Comparison of ENCODE assay signal across 28 mouse cellular contexts in the genomic region with DNA sequence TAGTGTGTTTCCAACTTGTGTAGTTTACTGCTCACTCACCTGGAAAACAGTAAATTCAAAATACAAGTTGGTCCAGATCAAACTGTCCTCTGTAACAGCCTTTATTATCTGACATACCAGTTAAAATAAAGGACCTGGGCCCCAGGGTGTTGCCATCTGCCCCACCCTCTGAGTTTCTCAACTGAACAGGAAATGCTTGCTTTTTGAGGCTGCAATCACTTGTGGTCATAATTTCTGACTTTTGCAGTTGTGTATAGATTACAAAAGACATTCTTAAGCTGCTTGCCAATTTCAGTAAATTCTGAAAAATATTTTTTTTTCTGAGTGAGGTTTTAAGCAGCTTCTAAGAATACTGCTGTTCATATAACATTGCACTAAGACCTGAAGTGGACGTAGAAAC. TPM values are rescaled to one million over a fixed set of nuclear protein-coding genes. Genes with fewer than 3 reads are reported as not detected.
DNase-seq lines count a peak whose midpoint lies in the region; ATAC-seq and TF ChIP-seq lines count a peak whose summit lies in the region.
"Had no signal": no experiment of that assay in that cellular context is flagged by ENCODE, and none has a peak within 500 bp of the region (broad histone marks: within the 10 kb centered on the region; RNA-seq: fewer than 3 reads in every experiment).

No protein-coding gene starts in this region.

- peak overlapping the region; percentile 42 for H3K9ac ChIP-seq in MEL (ENCODE audit: control insufficient read depth, low read depth, low read length, poor library complexity, severe bottlenecking)
- H3K9ac ChIP-seq in liver, embryonic 16.5 days (ENCODE audit: low read depth, low read length): 0 out of 2 replicates have a peak overlapping the region, but pooled peaks have one; percentile 21
- H3K9ac ChIP-seq: limb, embryonic 12.5 days; lung, embryonic 14.5 days had no signal

- H3K4me1 ChIP-seq in MEL (ENCODE audit: control insufficient read depth in 1 of 2, insufficient read depth in 2 of 2, low read length in 2 of 2): peaks cover 17 to 19% of the 10 kb centered on the region in 2 experiments
- peaks cover 9% of the 10 kb centered on the region for H3K4me1 ChIP-seq in liver, embryonic 16.5 days (ENCODE audit: control insufficient read depth, low read depth, low read length)
- H3K4me1 ChIP-seq: limb, embryonic 12.5 days had no signal

- H3K4me3 ChIP-seq in MEL (ENCODE audit: control insufficient read depth in 1 of 2, insufficient read depth in 1 of 2, low read depth in 2 of 2, low read length in 2 of 2): peak overlapping the region in 1 of 2 experiments; percentile 7; a peak in 1 of 4 replicates
- no peak overlapping the region for H3K4me3 ChIP-seq in liver, embryonic 16.5 days (ENCODE audit: low read depth, low read length)
- H3K4me3 ChIP-seq: heart, adult 2 months; limb, embryonic 12.5 days; megakaryocyte, embryonic 14.5 days had no signal

- TF ChIP-seq CTCF in MEL (IDR thresholded peaks at IDR 0.05 in 2 of 3, conservative IDR thresholded peaks at IDR 0.05 in 1 of 3; ENCODE audit: control insufficient read depth in 1 of 3, insufficient read depth in 1 of 3, low read depth in 2 of 3, low read length in 3 of 3, poor library complexity in 1 of 3, severe bottlenecking in 1 of 3): no peak

- H3K27ac ChIP-seq in MEL (ENCODE audit: control insufficient read depth, low read depth, low read length): peak overlapping the region; percentile 99
- peak overlapping the region; percentile 67; the same call in 1 of the 2 replicates for H3K27ac ChIP-seq in liver, embryonic 16.5 days (ENCODE audit: low read length)
- H3K27ac ChIP-seq: heart, adult 2 months; limb, embryonic 12.5 days had no signal

- H3K36me3 ChIP-seq in MEL (ENCODE audit: control insufficient read depth in 1 of 2, insufficient read depth in 2 of 2, low read length in 2 of 2): peaks cover 0 to 21% of the 10 kb centered on the region in 2 experiments; a peak in 2 of 4 replicates
- H3K36me3 ChIP-seq in liver, embryonic 16.5 days (ENCODE audit: control insufficient read depth, insufficient read depth): no peaks in the 10 kb centered on the region
- H3K36me3 ChIP-seq: limb, embryonic 12.5 days had no signal

- H3K27me3 ChIP-seq in MEL (ENCODE audit: control insufficient read depth in 1 of 2, insufficient read depth in 2 of 2, low read length in 2 of 2): no peaks in the 10 kb centered on the region
- no peaks in the 10 kb centered on the region for H3K27me3 ChIP-seq in liver, embryonic 16.5 days (ENCODE audit: control insufficient read depth, insufficient read depth, low read depth, low read length)
- H3K27me3 ChIP-seq: limb, embryonic 12.5 days; megakaryocyte, embryonic 14.5 days had no signal

- ATAC-seq in liver, embryonic 16.5 days (ENCODE audit: low read depth): peak; percentile 84
- ATAC-seq in activated CD4-positive, CD25-positive, alpha-beta regulatory T cell, adult 4 months: no peak
- ATAC-seq: forebrain, embryonic 14.5 days; midbrain, embryonic 16.5 days had no signal

- H3K9me3 ChIP-seq in MEL (replicated peaks; ENCODE audit: insufficient read depth, low read length): no peaks in the 10 kb centered on the region
- no peaks in the 10 kb centered on the region for H3K9me3 ChIP-seq in liver, embryonic 16.5 days (replicated peaks; ENCODE audit: control insufficient read depth, low read length)
- H3K9me3 ChIP-seq: limb, embryonic 12.5 days; megakaryocyte, embryonic 14.5 days had no signal

- H3K79me2 ChIP-seq in MEL (ENCODE audit: control insufficient read depth, insufficient read depth, low read length, poor library complexity): no peaks in the 10 kb centered on the region

- no peak for TF ChIP-seq POLR2A in MEL (IDR thresholded peaks at IDR 0.05; ENCODE audit: control insufficient read depth in 1 of 2, insufficient read depth in 1 of 2, low read depth in 1 of 2, low read length in 2 of 2, poor library complexity in 1 of 2)

- peak; percentile 99 to 100 for TF ChIP-seq EP300 in MEL (IDR thresholded peaks at IDR 0.05; ENCODE audit: low read depth in 1 of 2, low read length in 2 of 2)

- DNase-seq in 3T3-L1 (ENCODE audit: low read depth, low spot score) (peak; percentile 10), MEL (ENCODE audit: low read depth, low spot score) (peak; percentile 92)
- DNase-seq in induced T-regulatory cell, adult 2 months (ENCODE audit: low read depth): peak; percentile 18
- no peak for DNase-seq in urinary bladder, adult 18-20 months (ENCODE audit: low spot score in 2 of 2)
- DNase-seq in cerebellum, postnatal 36 days: no peak
- no peak for DNase-seq in left cerebral cortex, postnatal 10 days (ENCODE audit: extremely low spot score in 1 of 2, low spot score in 2 of 2)
- DNase-seq: adrenal gland, postnatal 14 days; cerebellum, adult 18-20 months; cerebellum, postnatal 25 days; gastrocnemius, postnatal 14 days; heart, adult 2 months; kidney, adult 9 months; kidney, postnatal 25 days; lung, embryonic 14.5 days; thymus, postnatal 25 days had no signal

- peak overlapping the region; percentile 55 for H3K4me2 ChIP-seq in liver, embryonic 16.5 days (ENCODE audit: low read depth, low read length)
- H3K4me2 ChIP-seq: limb, embryonic 12.5 days; lung, embryonic 14.5 days had no signal

- no peak for TF ChIP-seq RAD21 in MEL (IDR thresholded peaks at IDR 0.05; ENCODE audit: low read depth, low read length)

- intact Hi-C loops in left cerebral cortex, postnatal 10 days (cut with DNase I): no loop called here

- WGBS in liver, embryonic 16.5 days (ENCODE audit: insufficient replicate concordance): 48% methylated on average over 1 of the region's 1 CpGs

TF ChIP-seq in MEL, 35 proteins besides CTCF, POLR2A, EP300 and RAD21 (continues in another document):
- no peak for TF ChIP-seq BHLHE40 (IDR thresholded peaks at IDR 0.05; ENCODE audit: borderline replicate concordance, low read depth, low read length)
- TF ChIP-seq ZMIZ1 (IDR thresholded peaks at IDR 0.05; ENCODE audit: low read depth, low read length): peak; percentile 72
- peak; percentile 49 for TF ChIP-seq NELFE (IDR thresholded peaks at IDR 0.05; ENCODE audit: low read depth, low read length)
- TF ChIP-seq POLR2AphosphoS2 (IDR thresholded peaks at IDR 0.05; ENCODE audit: low read length): peak; percentile 56; the same call in 1 of the 2 replicates
- TF ChIP-seq SMC3 (IDR thresholded peaks at IDR 0.05; ENCODE audit: low read depth, low read length): no peak
- peak; percentile 88 for TF ChIP-seq GATA1 (IDR thresholded peaks at IDR 0.05; ENCODE audit: low read depth, low read length)
- TF ChIP-seq POLR2AphosphoS5 (IDR thresholded peaks at IDR 0.05; ENCODE audit: borderline replicate concordance, low read depth, low read length): no peak
- TF ChIP-seq E2F4 (IDR thresholded peaks at IDR 0.05; ENCODE audit: borderline replicate concordance, low read depth, low read length): 0 out of 2 replicates have a peak, but pooled peaks have one; percentile 58
- TF ChIP-seq UBTF (IDR thresholded peaks at IDR 0.05; ENCODE audit: borderline replicate concordance, insufficient read depth, low read depth, low read length): no peak
- TF ChIP-seq HCFC1 (IDR thresholded peaks at IDR 0.05; ENCODE audit: low read depth, low read length): no peak; the same call in 1 of the 2 replicates
- peak; percentile 84 for TF ChIP-seq JUND (IDR thresholded peaks at IDR 0.05; ENCODE audit: low read depth, low read length)
- TF ChIP-seq NRF1 (IDR thresholded peaks at IDR 0.05; ENCODE audit: insufficient read depth, low read depth, low read length, poor library complexity, severe bottlenecking): no peak
- peak; percentile 85 for TF ChIP-seq ZNF384 (IDR thresholded peaks at IDR 0.05; ENCODE audit: low read depth, low read length)
- TF ChIP-seq MAZ (IDR thresholded peaks at IDR 0.05; ENCODE audit: low read depth, low read length): peak; percentile 88
- 0 out of 2 replicates have a peak, but pooled peaks have one; percentile 49 for TF ChIP-seq MYC (IDR thresholded peaks at IDR 0.05; ENCODE audit: low read depth, low read length)
- TF ChIP-seq TCF12 (IDR thresholded peaks at IDR 0.05; ENCODE audit: low read depth, low read length): peak; percentile 92
- TF ChIP-seq ZKSCAN1 (IDR thresholded peaks at IDR 0.05; ENCODE audit: low read depth, low read length): no peak
- no peak for TF ChIP-seq MEF2A (IDR thresholded peaks at IDR 0.05; ENCODE audit: extremely low read depth, insufficient replicate concordance, low read depth, low read length, poor library complexity, severe bottlenecking)
- TF ChIP-seq TBP (IDR thresholded peaks at IDR 0.05; ENCODE audit: low read depth, low read length): peak; percentile 63; the same call in 1 of the 2 replicates
- TF ChIP-seq CHD2 (IDR thresholded peaks at IDR 0.05; ENCODE audit: low read length): peak; percentile 58
- TF ChIP-seq MAX (IDR thresholded peaks at IDR 0.05; ENCODE audit: low read length): peak; percentile 57; the same call in 1 of the 2 replicates
- peak; percentile 62 for TF ChIP-seq TAL1 (IDR thresholded peaks at IDR 0.05; ENCODE audit: low read length)
- TF ChIP-seq ELF1 (IDR thresholded peaks at IDR 0.05; ENCODE audit: low read depth, low read length): peak; percentile 61; the same call in 1 of the 2 replicates

RNA-seq across cellular contexts. Expression of a gene that starts 9.3 kb away (rescaled TPM):
- total RNA-seq in MEL (2012; rRNA removed): 45.7 and 47.9 TPM in 2 replicates
- polyA plus RNA-seq in MEL (2012; ENCODE audit: insufficient read depth in 1 of 2, insufficient read length in 2 of 2, low read depth in 1 of 2, low replicate concordance in 2 of 2, missing spikeins in 1 of 2): 10 to 100 TPM in 1 of 2 experiments, not detected in 1; 48.1 TPM
- polyA plus RNA-seq in liver, embryonic 16.5 days (2015; fragmentation: Nextera tagmentation; extraction: Ambion mirVana): 32.1 and 35.8 TPM in 2 replicates
- 10 to 100 TPM; 19.7 to 23.2 TPM for polyA plus RNA-seq in activated CD4-positive, CD25-positive, alpha-beta regulatory T cell, adult 4 months (2017; shearing (Covaris generic))
- 10 to 100 TPM; 28.7 to 33.4 TPM for total RNA-seq in left cerebral cortex, postnatal 10 days (2021)

RNA-seq across cellular contexts. Expression of a gene that starts 15.8 kb away (rescaled TPM):
- total RNA-seq in MEL (2012; rRNA removed): not detected in 2 replicates
- polyA plus RNA-seq in MEL (2012; ENCODE audit: insufficient read depth in 1 of 2, insufficient read length in 2 of 2, low read depth in 1 of 2, low replicate concordance in 2 of 2, missing spikeins in 1 of 2): not detected
- not detected in 2 replicates for polyA plus RNA-seq in liver, embryonic 16.5 days (2015; fragmentation: Nextera tagmentation; extraction: Ambion mirVana)
- polyA plus RNA-seq in activated CD4-positive, CD25-positive, alpha-beta regulatory T cell, adult 4 months (2017; shearing (Covaris generic)): not detected
- total RNA-seq in left cerebral cortex, postnatal 10 days (2021): not detected
- total RNA-seq: adrenal gland, postnatal 14 days; gastrocnemius, postnatal 14 days; heart, adult 2 months; hematopoietic stem cell, adult 5-6 weeks; layer of hippocampus, postnatal 10 days; left cerebral cortex, adult 8-10 months had no signal
- polyA plus RNA-seq: brain, embryonic 14.5 days; forebrain, embryonic 14.5 days; heart, adult 2 months; heart, embryonic 16.5 days; limb, embryonic 12.5 days; lung, embryonic 14.5 days; midbrain, embryonic 16.5 days; small intestine, adult 2 months; testis, adult 2 months had no signal

RNA-seq across cellular contexts. Expression of a gene that starts 27.9 kb away (rescaled TPM):
- not detected in 2 replicates for total RNA-seq in MEL (2012; rRNA removed)
- polyA plus RNA-seq in MEL (2012; ENCODE audit: insufficient read depth in 1 of 2, insufficient read length in 2 of 2, low read depth in 1 of 2, low replicate concordance in 2 of 2, missing spikeins in 1 of 2): not detected
- polyA plus RNA-seq in liver, embryonic 16.5 days (2015; fragmentation: Nextera tagmentation; extraction: Ambion mirVana): not detected in 2 replicates
- polyA plus RNA-seq in activated CD4-positive, CD25-positive, alpha-beta regulatory T cell, adult 4 months (2017; shearing (Covaris generic)): not detected
- not detected for total RNA-seq in left cerebral cortex, postnatal 10 days (2021)
- total RNA-seq: adrenal gland, postnatal 14 days; gastrocnemius, postnatal 14 days; heart, adult 2 months; hematopoietic stem cell, adult 5-6 weeks; layer of hippocampus, postnatal 10 days; left cerebral cortex, adult 8-10 months had no signal
- polyA plus RNA-seq: brain, embryonic 14.5 days; forebrain, embryonic 14.5 days; heart, adult 2 months; heart, embryonic 16.5 days; limb, embryonic 12.5 days; lung, embryonic 14.5 days; midbrain, embryonic 16.5 days; small intestine, adult 2 months; testis, adult 2 months had no signal

Comparison
In these comparisons a context has a peak if more than half of its experiments do, and no peak if none do; other contexts are left out.
1. DNase-seq: peak in 3T3-L1 (single experiment), MEL (single experiment) and induced T-regulatory cell, adult 2 months (single experiment); none in urinary bladder, adult 18-20 months (0 of 2), cerebellum, postnatal 36 days (0 of 2) and left cerebral cortex, postnatal 10 days (0 of 2).